In the genomic region with DNA sequence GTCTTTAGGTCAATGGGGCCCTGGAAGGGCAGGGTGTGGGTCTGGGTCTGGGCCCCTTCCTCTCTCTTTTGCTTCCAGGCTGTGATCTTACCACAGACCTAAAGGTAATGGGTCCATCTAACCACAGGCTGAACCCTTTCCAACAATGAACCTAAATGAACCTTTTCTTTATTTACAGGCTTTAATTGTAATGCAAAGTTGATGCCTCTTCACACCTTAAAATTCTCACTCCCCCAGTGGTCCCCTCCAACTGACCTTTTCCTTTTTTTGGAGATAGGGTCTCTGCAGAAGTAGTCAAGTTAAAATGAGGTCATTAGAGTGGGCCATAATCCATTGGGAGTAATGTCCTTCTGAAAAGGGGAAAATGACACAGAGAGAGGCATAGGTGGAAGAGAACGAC, we compare ENCODE assay signal across 26 mouse cellular contexts.
"Had no signal": no experiment of that assay in that cellular context is flagged by ENCODE, and none has a peak within 500 bp of the region (broad histone marks: within the 10 kb centered on the region; RNA-seq: fewer than 3 reads in every experiment).

No protein-coding gene starts in this region.

- H3K9me3 ChIP-seq: embryonic facial prominence, embryonic 12.5 days; forebrain, embryonic 12.5 days; forebrain, embryonic 15.5 days had no signal

- ATAC-seq: forebrain, embryonic 13.5 days; forebrain, embryonic 14.5 days; forebrain, embryonic 15.5 days; forebrain, embryonic 16.5 days; forebrain, postnatal 0 days had no signal

- H3K27me3 ChIP-seq: embryonic facial prominence, embryonic 12.5 days; embryonic facial prominence, embryonic 13.5 days; embryonic facial prominence, embryonic 15.5 days; forebrain, embryonic 12.5 days; forebrain, embryonic 13.5 days; forebrain, embryonic 15.5 days had no signal

- H3K27ac ChIP-seq: embryonic facial prominence, embryonic 10.5 days; embryonic facial prominence, embryonic 12.5 days; embryonic facial prominence, embryonic 13.5 days; embryonic facial prominence, embryonic 15.5 days; forebrain, embryonic 10.5 days; forebrain, embryonic 12.5 days; forebrain, embryonic 13.5 days; forebrain, embryonic 15.5 days; gastrocnemius, adult 2 months; heart, adult 2 months had no signal

- H3K4me2 ChIP-seq: embryonic facial prominence, embryonic 12.5 days; embryonic facial prominence, embryonic 13.5 days; embryonic facial prominence, embryonic 15.5 days; forebrain, embryonic 12.5 days; forebrain, embryonic 13.5 days; forebrain, embryonic 15.5 days had no signal

- H3K9ac ChIP-seq: embryonic facial prominence, embryonic 12.5 days; embryonic facial prominence, embryonic 13.5 days; embryonic facial prominence, embryonic 15.5 days; forebrain, embryonic 12.5 days; forebrain, embryonic 13.5 days; forebrain, embryonic 15.5 days; forebrain, postnatal 0 days had no signal

- DNase-seq: cerebellum, adult 9-10 months; cerebellum, adult 9-11 months; cerebellum, postnatal 10 days; cerebellum, postnatal 14 days; cerebellum, postnatal 25 days; cerebellum, postnatal 36 days; embryo, embryonic 11 days; forebrain, postnatal 0 days; gastrocnemius, adult 2 months; gastrocnemius, postnatal 10 days; gastrocnemius, postnatal 14 days; gastrocnemius, postnatal 25 days; gastrocnemius, postnatal 36 days; heart, adult 18-20 months; heart, adult 2 months had no signal

- H3K4me1 ChIP-seq: embryonic facial prominence, embryonic 10.5 days; embryonic facial prominence, embryonic 12.5 days; embryonic facial prominence, embryonic 13.5 days; embryonic facial prominence, embryonic 15.5 days; forebrain, embryonic 10.5 days; forebrain, embryonic 12.5 days; forebrain, embryonic 13.5 days; forebrain, embryonic 15.5 days had no signal

- H3K4me3 ChIP-seq: embryonic facial prominence, embryonic 10.5 days; embryonic facial prominence, embryonic 12.5 days; embryonic facial prominence, embryonic 13.5 days; embryonic facial prominence, embryonic 15.5 days; erythroblast, embryonic 14.5 days; forebrain, embryonic 10.5 days; forebrain, embryonic 12.5 days; forebrain, embryonic 13.5 days; forebrain, embryonic 15.5 days; gastrocnemius, adult 2 months; heart, adult 2 months had no signal
